Mouse (Mus musculus) left cerebral cortex, postnatal 4 days (tissue): Measurements from ENCODE around the gene Dcst1. TPM values are rescaled to one million over a fixed set of nuclear protein-coding genes. Genes with fewer than 3 reads are reported as not detected.

ENCODE experiments used
- DNase-seq: peaks from one replicate; pipeline ENCODE4 v3.0.0-alpha.2; 2022
- intact Hi-C: fragments of 180-260 bp; cut with DNase I; formaldehyde crosslinking; loops from one replicate; pipeline ENCODE4 v1.15.1; 2025
- total RNA-seq, 2 experiments: library from RNA; stranded (reverse); gene quantifications; 2 replicates each; pipeline ENCODE4 v1.2.3; 2021

The Dcst1 gene
- total RNA-seq, 2 experiments from 2014 or later: 0.22 to 0.97 TPM

GRCm38 (mm10) chr3:89337062-89337720 lies 27.9 kb downstream of the Dcst1 start:
- intact Hi-C loops: no loop called here
- DNase-seq: no peak

GRCm38 (mm10) chr3:89336529-89336928 lies 28.5 kb downstream of the Dcst1 start:
- intact Hi-C loops: no loop called here
- no peak for DNase-seq

DNA sequence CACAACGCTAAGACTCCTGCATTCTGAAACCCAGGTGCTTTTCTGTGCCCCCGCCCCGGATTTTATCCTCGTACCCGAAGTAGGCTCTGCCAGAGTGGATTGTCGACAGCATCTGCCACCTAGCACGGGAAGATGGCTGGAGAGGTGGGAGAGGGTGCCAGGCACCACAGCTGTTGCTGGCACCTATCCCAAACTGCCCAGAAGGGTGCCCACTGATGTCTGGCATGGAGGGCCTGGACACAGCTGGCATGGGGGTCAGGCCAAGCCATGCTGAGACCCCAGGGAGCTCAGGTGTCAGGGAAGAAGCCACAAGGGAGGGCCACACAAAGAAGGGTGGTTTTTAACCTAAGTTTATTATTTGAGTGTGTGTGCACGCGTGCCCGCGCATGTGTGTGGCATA lies 32.0 kb downstream of the Dcst1 start:
- DNase-seq: peak; percentile 78
- intact Hi-C loops: no loop called here

DNA sequence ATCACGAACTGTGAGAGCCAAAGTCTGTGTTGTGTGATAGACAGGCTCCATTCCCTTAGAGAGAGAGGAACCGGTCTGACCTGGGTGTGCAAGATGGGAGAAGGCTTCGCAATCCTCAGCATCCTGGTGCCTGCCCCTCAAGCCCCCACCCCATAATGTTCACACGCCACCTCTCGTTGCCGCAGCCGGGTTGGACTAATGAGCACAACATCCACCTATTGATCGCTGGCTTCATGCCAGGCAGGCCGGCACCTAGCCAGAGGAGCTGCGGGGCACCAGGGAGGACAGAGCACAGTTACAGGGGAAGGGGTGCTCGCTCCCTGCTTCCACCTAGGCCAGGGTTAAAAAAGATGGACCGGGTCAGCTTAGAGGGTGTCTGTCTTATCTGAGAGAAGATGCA lies 32.6 kb downstream of the Dcst1 start:
- peak; percentile 68 for DNase-seq
- intact Hi-C loops: no loop called here

DNA sequence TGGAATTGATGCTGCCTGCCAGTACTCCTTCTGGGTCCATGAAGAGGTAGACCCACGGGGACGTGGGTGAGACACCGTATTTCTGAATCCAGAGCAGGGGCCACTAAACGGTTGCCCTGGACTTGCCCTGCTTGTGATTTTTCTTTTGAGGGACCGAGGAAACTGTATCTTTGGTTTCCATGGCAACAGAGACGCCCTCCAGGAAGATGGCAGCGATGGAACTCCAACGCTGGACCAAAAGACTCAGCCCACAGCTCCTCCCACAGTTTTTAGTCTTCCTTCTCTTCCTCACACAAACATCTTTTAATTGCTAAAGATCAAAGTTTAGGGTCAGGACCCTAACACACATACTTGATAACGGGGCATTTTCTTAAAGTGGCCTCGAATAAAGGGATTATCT lies 33.0 kb downstream of the Dcst1 start:
- intact Hi-C loops: no loop called here
- DNase-seq: no peak

- no peak for DNase-seq
- intact Hi-C loops: no loop called here
These were observed 33.5 kb downstream of the Dcst1 start for GRCm38 (mm10) chr3:89331561-89331960.

DNA sequence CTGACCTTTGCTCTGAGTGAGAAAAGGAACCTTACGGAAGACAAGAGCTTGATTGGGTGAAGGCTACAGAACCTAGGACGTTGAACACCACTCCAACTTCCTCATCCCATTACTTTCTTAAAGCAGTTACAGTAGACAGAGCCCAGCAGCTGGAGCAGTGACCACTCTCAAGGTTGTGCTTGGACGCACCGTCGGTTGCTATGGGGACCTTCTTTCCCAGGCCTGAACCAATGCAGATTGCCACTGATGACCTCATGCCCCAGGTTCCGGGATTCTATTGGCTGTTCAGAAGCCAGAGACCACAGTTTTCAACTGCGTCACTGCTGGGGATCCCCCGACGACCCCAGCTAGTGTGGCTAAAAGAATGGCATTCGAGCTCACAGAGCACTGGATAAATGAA lies 34.1 kb downstream of the Dcst1 start:
- DNase-seq: no peak
- intact Hi-C loops: no loop called here

GRCm38 (mm10) chr3:89330346-89330745 lies 34.7 kb downstream of the Dcst1 start:
- peak; percentile 72 for DNase-seq
- intact Hi-C loops: no loop called here

- intact Hi-C loops: no loop called here
- DNase-seq: no peak
These were observed 36.4 kb downstream of the Dcst1 start for GRCm38 (mm10) chr3:89328623-89329022.

DNA sequence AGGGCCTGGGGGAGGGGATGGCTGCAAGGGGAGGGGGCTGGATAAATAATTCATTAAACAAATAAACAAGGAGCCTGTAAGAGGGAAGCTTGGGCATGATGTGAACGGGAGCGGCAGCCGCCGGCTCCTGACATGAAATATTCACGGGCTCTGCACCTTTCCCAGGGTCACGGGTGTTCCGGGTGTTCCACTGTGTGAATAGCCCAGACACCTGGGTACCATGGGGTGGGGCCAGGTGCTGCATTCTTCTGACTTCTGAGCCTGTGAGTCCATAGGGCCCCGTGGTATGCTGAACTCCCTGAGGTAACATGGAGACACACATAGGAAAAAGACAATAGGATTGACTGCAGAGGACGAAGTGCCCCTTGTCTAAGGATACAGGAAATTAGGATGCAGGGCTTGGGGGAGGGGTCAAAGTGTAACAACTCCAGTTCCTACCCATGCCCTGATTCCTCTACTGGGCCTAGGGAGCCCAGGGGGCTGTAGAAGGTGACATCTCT lies 37.6 kb downstream of the Dcst1 start:
- no peak for DNase-seq
- intact Hi-C loops: no loop called here

DNA sequence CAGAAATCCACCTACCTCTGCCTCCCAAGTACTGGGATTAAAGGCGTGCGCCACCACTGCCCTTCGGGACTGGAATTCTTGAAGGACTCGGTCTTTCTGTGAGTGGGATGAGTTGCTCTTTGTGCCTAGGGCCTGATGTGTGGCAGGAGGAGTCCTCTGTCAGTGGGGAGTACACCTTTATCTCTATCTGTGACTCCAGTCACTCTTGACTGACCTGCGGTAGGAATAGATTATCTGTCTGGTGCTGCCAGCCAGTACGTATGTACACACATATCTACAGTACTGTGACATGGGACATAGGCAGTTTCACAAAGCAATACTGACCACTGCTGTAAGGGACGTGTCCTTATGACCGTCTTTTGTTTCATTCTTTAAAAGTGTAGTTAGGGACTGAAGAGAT lies 39.2 kb downstream of the Dcst1 start:
- intact Hi-C loops: no loop called here
- no peak for DNase-seq

DNA sequence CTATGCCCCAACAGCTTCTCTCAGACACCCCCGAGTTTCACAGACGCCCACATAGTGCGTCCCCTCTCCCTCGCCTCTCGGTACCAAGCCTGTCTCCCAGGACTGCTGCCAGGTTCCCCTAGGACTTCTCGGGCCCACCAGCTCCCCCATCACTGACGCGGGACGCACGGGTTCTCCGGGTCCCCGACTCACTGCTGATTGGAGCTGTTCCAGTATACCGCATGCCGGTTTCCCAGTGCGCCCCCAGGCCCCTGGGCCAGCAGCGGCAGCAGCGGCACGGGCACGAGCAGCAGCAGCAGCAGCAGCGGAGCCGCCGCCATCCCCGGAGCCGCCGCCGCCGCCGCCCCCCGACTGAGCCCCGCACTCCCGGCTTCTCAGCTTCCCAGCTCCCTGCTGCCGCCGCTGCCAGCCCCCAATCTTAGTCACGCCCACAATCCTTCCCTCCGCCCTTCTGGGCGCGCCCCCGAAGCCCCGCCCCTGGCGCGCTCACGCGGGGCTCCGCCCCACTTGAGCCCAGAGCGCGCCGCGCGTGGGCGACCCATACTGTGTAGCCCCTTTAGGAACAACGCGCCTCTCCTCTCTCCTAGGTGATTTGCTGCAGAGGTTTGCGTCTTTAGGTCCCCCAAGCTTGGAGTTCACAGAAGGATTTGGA lies 42.4 kb downstream of the Dcst1 start, which contains the start of gene Efna3:
Efna3 (minus strand) TSS at position 452 of the 652 bp plus-strand sequence.
- intact Hi-C loops: no loop called here
- peak; percentile 74 for DNase-seq

GRCm38 (mm10) chr3:89322131-89322500 lies 42.9 kb downstream of the Dcst1 start:
- no peak for DNase-seq
- intact Hi-C loops: no loop called here

DNA sequence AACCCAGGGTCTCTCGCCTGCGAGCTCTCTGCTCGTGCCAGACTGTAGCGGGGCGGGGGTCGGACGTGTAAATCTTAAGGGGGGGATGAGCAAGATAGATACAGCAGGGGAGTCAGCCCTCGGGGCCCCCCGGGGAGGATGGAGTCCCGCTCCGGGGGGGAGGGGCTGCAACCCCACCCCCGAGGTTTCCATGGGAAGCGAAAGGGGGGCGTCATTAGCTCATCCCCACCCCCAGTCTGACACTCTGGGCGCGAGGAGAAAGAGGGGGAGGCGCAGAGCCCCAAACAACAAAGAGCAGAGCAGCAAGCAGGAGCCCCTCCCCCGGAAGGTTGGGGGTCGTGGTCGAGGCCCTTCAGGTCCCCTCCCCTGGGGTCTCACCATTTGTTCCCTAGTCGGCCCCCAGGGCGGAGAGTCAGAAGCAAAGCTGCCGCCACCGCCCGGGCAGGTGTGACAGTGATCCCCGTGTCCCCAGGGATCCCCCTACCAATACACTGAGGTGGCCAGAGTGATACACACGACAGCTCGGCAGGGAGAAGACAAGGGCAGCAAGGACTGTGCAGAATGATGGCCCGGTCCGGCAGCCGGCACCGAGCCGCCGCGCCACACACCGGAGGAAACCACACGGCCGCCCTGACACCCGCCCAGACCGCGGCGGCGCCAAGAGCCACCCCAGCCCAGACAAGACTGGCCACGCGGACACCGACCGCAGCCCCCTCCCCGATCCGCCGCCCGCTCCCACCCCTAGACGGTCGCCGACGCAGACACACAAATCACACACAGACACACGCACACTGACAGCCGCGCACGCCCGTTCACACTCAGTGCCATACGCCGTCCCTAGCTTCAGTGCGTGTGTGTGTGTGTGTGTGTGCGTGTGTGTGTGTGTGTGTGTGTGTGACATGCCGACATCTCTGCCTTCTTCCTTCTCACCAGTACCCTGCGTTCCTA lies 43.6 kb downstream of the Dcst1 start:
- intact Hi-C loops: no loop called here
- DNase-seq: no peak

DNA sequence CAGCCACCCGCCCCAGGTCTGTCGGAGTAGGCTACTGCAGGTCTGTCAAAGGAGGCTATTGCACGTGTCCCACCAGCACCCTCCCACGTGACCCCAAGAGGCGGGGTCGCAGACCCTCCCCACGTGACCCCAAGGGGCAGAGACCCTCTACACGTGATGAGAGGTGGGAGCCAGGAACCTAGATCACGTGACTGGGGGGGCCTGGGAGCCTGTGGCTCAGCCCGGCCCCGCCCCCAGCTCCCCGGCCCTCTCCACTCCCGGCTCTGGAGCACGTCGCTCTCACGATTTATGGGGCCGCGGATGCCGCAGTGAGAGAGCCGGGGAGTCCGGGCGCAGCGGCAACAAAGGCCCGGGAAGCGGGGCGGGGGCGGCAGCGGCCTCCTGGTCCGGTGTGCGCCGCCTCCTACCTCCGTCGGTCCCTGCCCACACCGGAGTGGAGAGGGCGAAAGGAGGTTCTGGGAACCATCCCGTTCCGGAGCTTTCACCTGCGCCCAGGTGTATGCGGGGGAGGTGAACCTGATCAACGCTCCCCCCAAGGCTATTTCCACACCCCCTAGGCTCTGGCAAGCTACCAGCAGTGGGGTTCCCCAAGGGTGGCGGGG lies 44.4 kb downstream of the Dcst1 start:
- DNase-seq: peak; percentile 62
- intact Hi-C loops: no loop called here

DNA sequence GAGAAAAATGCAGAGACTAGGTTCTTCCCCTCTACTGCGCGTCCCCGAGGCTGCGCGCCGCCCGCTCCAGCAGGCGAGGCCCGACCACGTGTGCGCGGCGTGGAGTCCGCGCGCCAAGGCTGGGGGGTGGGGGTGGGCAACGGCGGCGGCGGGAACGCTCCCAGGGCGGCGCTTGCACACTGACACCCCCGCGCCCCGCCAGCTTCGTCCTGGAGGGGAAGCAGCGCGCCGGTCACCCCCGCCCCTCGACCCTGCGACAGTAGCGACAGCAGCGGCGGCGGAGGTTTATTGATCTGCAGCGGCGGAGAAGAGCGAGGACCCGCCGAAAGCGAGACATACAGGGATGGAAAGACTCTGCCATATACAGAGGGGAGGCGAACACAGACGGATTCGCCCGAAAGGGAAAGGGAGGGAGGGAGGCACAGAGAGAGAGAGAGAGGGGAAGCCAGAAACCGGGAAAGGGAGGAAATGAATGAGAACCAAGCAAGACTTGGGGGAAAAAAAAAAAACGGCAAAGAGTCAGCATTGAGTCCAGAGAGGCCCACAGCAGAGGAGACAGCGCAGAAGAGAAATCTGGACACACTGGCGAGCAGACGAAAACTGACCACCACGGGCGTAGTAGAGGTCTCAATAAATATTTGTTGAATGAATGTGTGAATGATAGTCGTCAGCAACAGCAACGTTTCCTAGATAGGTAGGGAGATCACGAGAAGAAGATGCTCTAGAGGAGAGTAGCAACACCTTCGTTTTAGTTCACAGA lies 45.3 kb downstream of the Dcst1 start:
- no peak for DNase-seq
- intact Hi-C loops: no loop called here

DNA sequence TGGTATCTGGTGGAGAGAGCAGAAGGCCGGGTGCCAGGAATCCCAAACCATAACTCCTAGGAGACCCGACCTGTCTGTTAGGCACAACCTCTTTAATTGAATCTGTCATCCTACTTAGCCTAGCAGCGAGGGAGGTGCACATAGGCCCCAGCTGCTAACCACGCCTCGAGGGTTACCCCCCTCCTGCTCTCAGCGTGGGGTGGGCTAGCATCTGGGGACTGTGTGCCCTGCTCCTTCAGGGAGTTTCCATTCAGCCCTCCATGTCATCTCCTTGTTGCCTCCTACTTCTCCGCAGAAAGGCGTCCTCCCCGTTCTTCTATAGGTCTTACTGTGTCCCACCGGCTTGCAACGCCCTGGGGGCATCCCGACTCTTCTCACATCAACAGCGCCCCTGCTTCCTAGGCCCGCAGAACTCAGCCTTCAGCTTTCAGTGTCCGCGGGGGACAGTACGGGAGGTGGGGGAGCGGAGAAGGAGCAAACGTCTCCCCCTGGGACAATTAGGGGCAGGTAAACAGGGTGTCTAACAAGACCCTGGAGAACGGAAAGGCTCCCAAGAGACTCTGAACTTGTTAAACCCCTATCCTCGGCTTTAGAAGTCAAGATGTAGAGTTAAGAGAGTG lies 46.0 kb downstream of the Dcst1 start:
- intact Hi-C loops: no loop called here
- DNase-seq: no peak

DNA sequence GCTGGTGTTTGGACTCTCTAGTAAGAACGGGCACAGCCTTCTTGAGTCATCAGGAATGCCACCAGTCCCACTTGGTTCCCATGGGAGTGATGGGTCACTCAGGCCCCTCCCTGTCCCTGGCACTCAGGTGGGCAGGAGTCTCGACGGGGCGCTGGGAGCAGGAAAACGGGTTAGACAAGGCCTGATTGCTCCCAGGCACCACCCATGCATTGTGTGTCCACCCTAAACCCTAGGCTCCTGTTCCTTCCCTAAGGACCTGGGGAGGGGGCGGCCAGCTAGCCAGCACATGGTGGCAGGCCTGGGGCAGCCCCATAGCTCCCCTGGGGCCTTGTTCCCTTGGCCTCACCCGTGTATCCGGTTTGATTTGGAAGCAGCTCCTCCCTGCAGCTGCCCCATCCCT lies 46.7 kb downstream of the Dcst1 start:
- DNase-seq: no peak
- intact Hi-C loops: no loop called here

- intact Hi-C loops: no loop called here
- no peak for DNase-seq
These were observed 47.8 kb downstream of the Dcst1 start for GRCm38 (mm10) chr3:89317246-89317645.

DNA sequence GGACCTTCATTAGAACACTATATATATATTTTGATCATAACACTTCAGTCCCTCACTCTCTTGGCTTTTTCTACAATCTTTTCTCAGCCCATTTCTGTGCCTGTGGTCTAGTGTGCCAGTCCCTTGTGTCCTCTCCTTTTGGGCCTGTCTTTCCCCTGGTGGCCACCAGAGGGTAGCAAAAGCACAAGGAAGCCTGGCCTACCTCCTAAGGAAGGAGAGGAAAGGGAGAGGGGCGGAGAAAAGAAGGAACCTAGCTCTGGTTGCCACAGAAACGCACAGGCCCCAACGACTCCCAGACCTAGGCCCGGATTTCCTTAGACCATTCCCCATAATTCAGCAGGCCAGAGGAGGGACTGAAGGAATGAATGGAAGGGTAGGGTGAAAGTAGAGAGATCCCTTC lies 48.2 kb downstream of the Dcst1 start:
- intact Hi-C loops: no loop called here
- peak; percentile 86 for DNase-seq
